Mouse (Mus musculus) liver, embryonic 11.5 days (tissue): ENCODE measurements around the gene Atp6v0e. TPM values are rescaled to one million over a fixed set of nuclear protein-coding genes. Genes with fewer than 3 reads are reported as not detected.

Source experiments
- ATAC-seq: fragments of 200-750 bp; cut with Nextera tagmentation; replicated peaks from 2 replicates; pipeline ENCODE4 v1.8.0; 2017; ENCODE audit warnings: moderate number of reproducible peaks, mild to moderate bottlenecking, moderate TSS enrichment, moderate library complexity; ENCODE audit not compliant: low FRiP score
- DNase-seq: peaks from one replicate; pipeline ENCODE4 v3.0.0-alpha.2; 2017; ENCODE audit warnings: low spot score
- H3K27ac ChIP-seq: fragments of 300-500 bp; sonication (generic); 2 replicates; pipeline ENCODE4 v1.5.1; 2014; ENCODE audit warnings: mild to moderate bottlenecking, low read depth, low read length, control low read depth
- H3K27me3 ChIP-seq: fragments of 300-500 bp; sonication (generic); replicated peaks from 2 replicates; pipeline ENCODE4 v1.6.1; 2014; ENCODE audit warnings: low read length, mixed read lengths; ENCODE audit not compliant: control insufficient read depth, insufficient read depth
- H3K36me3 ChIP-seq: fragments of 300-500 bp; sonication (generic); 2 replicates; pipeline ENCODE4 v1.6.1; 2014; ENCODE audit warnings: mild to moderate bottlenecking, low read length, moderate library complexity, mixed read lengths; ENCODE audit not compliant: control insufficient read depth, insufficient read depth
- H3K4me1 ChIP-seq: fragments of 300-500 bp; sonication (generic); replicated peaks from 2 replicates; pipeline ENCODE4 v1.6.1; 2014; ENCODE audit warnings: low read length, mixed read lengths; ENCODE audit not compliant: control insufficient read depth, insufficient read depth
- H3K4me2 ChIP-seq: fragments of 300-500 bp; sonication (generic); 2 replicates; pipeline ENCODE4 v1.6.1; 2014; ENCODE audit warnings: mild to moderate bottlenecking, control low read depth, moderate library complexity
- H3K4me3 ChIP-seq: fragments of 300-500 bp; sonication (generic); 2 replicates; pipeline ENCODE4 v1.5.1; 2014; ENCODE audit warnings: low read depth, low read length, control low read depth
- H3K9ac ChIP-seq: fragments of 300-500 bp; sonication (generic); 2 replicates; pipeline ENCODE4 v1.6.1; 2014; ENCODE audit warnings: low read depth, low read length, control low read depth
- H3K9me3 ChIP-seq: fragments of 300-500 bp; sonication (generic); 2 replicates; pipeline ENCODE4 v1.6.1; 2016; ENCODE audit warnings: low read length, inconsistent platforms, mixed read lengths; ENCODE audit not compliant: control insufficient read depth
- WGBS: fragments of 180-500 bp; shearing (Covaris S2); extraction: QIAGEN DNeasy Blood & Tissue Kit; methylation state at CpG from one replicate; pipeline ENCODE4 v1.1.7; 2014; 5-methylcytosine and 5-hydroxymethylcytosine counted together
- polyA plus RNA-seq: library from polyadenylated mRNA; unstranded; fragments of >200 nt; fragmentation: Nextera tagmentation; extraction: Ambion mirVana; gene quantifications from 2 replicates; pipeline ENCODE4 v1.2.1, GENCODE M21; 2014

Gene Atp6v0e
- polyA plus RNA-seq, 1 experiment from 2014 or later: 245 TPM

DNA sequence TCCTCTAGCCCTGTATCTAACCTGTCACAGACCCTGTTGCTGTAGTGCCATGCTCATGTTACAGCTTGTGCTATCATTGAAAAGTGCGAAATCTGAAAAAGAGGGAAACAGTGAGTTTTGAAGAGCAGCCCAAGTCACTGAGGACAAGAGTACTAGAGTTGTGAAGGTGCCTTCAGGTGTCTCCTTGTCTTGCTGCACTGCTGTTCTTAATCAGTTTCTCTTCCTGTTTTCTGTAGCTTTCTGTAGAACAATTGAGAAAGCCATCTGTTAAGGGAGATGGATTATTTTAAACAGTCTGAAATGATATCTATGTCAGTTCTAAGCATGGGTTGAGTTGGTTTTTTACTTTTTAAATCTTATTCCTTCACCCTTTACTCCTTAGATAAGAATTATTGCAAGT lies 63.6 kb downstream of the Atp6v0e start:
- WGBS: 69% methylated on average over 1 of the region's 1 CpGs
- Histone ChIP-seq H3K4me2 (no peak overlapping the region), H3K36me3 (no peaks in the 10 kb centered on the region), H3K27me3 (no peaks in the 10 kb centered on the region), H3K4me1 (peaks cover 7% of the 10 kb centered on the region), H3K9ac (no peak overlapping the region), H3K9me3 (no peaks in the 10 kb centered on the region), H3K27ac (no peak overlapping the region), H3K4me3 (no peak overlapping the region)
- DNase-seq (no peak), ATAC-seq (no peak)

DNA sequence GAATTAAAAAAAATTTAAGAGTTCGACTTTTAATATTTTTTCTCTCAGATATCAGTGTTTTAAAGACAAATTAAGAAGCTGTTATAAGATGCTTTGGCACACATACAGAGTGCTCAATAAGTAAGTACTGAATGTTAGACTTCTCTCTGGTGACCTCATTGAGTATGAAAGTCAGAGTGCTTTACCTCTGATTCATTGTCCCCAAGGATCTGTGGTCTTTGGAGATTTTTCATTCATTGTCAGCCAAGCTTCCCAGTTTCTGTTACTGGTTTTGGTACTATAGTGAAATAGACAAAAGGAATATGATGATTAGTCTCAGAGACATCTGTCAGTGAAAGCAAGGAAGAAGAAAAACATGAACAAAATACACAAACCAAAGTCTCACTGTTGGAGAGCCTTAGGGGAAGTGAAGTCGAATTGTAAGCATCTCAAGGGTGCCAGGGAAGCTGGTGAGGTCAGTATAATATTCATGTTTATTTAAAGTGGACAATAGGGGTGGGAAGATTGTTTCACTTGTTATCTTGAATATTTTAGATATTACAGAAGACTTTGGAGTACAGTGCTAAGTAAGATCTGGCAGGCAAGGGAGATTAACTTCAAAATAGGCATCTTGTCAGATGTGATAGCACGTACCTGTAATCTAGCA lies 64.2 kb downstream of the Atp6v0e start:
- Histone ChIP-seq H3K27ac (no peak overlapping the region), H3K4me2 (no peak overlapping the region), H3K36me3 (no peaks in the 10 kb centered on the region), H3K4me1 (peaks cover 6% of the 10 kb centered on the region), H3K9me3 (no peaks in the 10 kb centered on the region), H3K27me3 (no peaks in the 10 kb centered on the region), H3K9ac (no peak overlapping the region), H3K4me3 (no peak overlapping the region)
- DNase-seq: no peak
- 68% methylated on average over 3 of the region's 3 CpGs for WGBS
- no peak for ATAC-seq

DNA sequence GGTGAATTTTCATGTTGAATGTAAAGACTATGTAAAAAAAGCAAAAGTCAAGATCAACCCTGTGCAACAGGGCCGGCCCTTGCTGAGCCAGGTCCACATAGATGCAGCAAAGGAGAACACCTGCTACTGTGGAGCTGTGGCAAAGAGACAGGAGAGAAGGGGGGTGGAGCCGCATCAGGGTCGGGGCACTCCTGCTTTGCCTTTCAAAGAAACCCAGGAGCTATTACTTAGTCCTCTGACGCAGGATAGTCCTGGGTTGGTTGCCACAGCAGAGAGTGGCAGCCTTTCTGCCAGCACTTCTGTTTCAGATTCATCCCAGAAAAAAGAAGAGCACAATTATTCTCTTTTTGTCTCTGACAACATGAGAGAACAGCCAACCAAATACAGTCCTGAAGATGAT lies 79.5 kb downstream of the Atp6v0e start:
- H3K4me3 ChIP-seq: no peak overlapping the region
- no peak overlapping the region for H3K9ac ChIP-seq
- no peak overlapping the region for H3K4me2 ChIP-seq
- no peak overlapping the region for H3K27ac ChIP-seq
- ATAC-seq (no peak), DNase-seq (no peak)
- H3K36me3 ChIP-seq: no peaks in the 10 kb centered on the region; the same call in 1 of the 2 replicates
- no peaks in the 10 kb centered on the region for H3K9me3 ChIP-seq
- 59% methylated on average over 4 of the region's 4 CpGs for WGBS
- no peaks in the 10 kb centered on the region for H3K27me3 ChIP-seq
- no peaks in the 10 kb centered on the region for H3K4me1 ChIP-seq

DNA sequence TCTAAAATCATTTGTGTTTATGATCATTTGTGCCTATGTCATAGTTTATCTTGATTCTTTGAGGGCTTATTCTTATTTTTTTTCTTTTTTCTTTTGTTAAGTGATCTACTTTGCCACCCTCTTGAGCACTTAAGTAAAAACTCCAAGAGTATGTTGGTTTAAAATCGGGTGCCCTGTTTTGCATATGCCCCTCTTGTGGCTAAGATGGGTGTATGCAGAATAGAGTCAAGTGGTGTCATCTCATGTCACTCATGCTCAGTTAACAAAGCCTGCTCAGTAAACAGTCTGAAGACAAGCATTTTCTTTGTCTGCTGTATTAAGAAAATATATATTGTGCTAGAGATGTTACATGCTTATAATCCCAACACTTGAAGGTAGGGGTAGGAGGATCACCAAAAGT lies 80.3 kb downstream of the Atp6v0e start:
- H3K36me3 ChIP-seq: no peaks in the 10 kb centered on the region; the same call in 1 of the 2 replicates
- 57% methylated on average over 1 of the region's 1 CpGs for WGBS
- H3K27me3 ChIP-seq: no peaks in the 10 kb centered on the region

More for the DNA sequence above, 80.3 kb downstream of the Atp6v0e start:
- no peak for DNase-seq
- Histone ChIP-seq H3K9me3 (no peaks in the 10 kb centered on the region), H3K9ac (no peak overlapping the region), H3K27ac (no peak overlapping the region), H3K4me2 (no peak overlapping the region), H3K4me3 (no peak overlapping the region), H3K4me1 (no peaks in the 10 kb centered on the region)
- no peak for ATAC-seq

Other genes starting within 250 kb of the Atp6v0e start
- gene Neurl1b, start 248.4 kb upstream of the Atp6v0e start, polyA plus RNA-seq: 0.08 and 0.12 TPM in 2 replicates
- 89.5 and 96.1 TPM in 2 replicates for gene Ergic1, start 101.7 kb upstream of the Atp6v0e start, polyA plus RNA-seq
- gene Dusp1, start 101.1 kb upstream of the Atp6v0e start, polyA plus RNA-seq: 18.6 and 22.7 TPM in 2 replicates
- 1.8 and 2.4 TPM in 2 replicates for gene Crebrf, start 52.4 kb downstream of the Atp6v0e start, polyA plus RNA-seq
- 44.0 TPM in 2 replicates for gene Bnip1, start 117.8 kb downstream of the Atp6v0e start, polyA plus RNA-seq
- gene Nkx2-5, start 181.8 kb downstream of the Atp6v0e start, polyA plus RNA-seq: 1.0 and 2.1 TPM in 2 replicates